Mouse (Mus musculus): Measurements from ENCODE around the gene Rhbdf1.

DNA sequence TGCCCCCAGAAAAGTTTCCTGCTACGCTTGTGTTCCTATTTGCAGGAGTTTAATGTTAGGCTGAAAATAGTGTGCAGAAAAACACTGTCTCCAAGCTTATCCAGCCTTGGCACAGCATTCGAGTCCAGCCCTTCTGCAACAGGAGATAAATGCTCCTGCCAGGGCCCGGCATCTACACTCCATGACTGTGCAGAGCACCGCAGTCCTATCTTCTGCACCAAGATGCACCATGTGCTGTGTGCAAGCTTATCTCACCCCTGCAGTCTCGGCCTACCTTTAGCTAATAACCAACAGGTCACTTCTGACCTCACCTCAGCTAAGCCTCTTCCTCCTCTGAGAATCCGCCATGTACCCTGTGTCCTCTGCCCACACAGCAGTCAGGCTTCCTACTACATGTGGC, 23.5 kb upstream of the Rhbdf1 start:
- TF ChIP-seq EP300 (IDR thresholded peaks at IDR 0.05; ENCODE audit: low read depth) (peak; percentile 100), CTCF (IDR thresholded peaks at IDR 0.05; ENCODE audit: low read depth) (no peak)

All from liver, postnatal 0 days (tissue).